ENCODE assay signal across 14 mouse cellular contexts in genomic region chr5:149255522-149255921, GRCm38 (mm10).
"Had no signal": no experiment of that assay in that cellular context is flagged by ENCODE, and none has a peak within 500 bp of the region (broad histone marks: within the 10 kb centered on the region; RNA-seq: fewer than 3 reads in every experiment).

No protein-coding gene starts in this region.

- ATAC-seq: hindbrain, postnatal 0 days had no signal

- H3K36me3 ChIP-seq: limb, embryonic 12.5 days; midbrain, embryonic 12.5 days; neural tube, embryonic 15.5 days; stomach, embryonic 15.5 days had no signal

- H3K4me2 ChIP-seq: limb, embryonic 12.5 days; midbrain, embryonic 12.5 days; neural tube, embryonic 15.5 days; stomach, embryonic 15.5 days had no signal

- H3K27me3 ChIP-seq: limb, embryonic 12.5 days; midbrain, embryonic 12.5 days; neural tube, embryonic 15.5 days; stomach, embryonic 15.5 days had no signal

- H3K9me3 ChIP-seq: midbrain, embryonic 12.5 days; neural tube, embryonic 15.5 days; stomach, embryonic 15.5 days had no signal

- H3K27ac ChIP-seq: hindbrain, postnatal 0 days; limb, embryonic 12.5 days; liver, embryonic 14.5 days; midbrain, embryonic 12.5 days; neural tube, embryonic 15.5 days; stomach, embryonic 15.5 days had no signal

- H3K4me3 ChIP-seq: limb, embryonic 12.5 days; midbrain, embryonic 12.5 days; neural tube, embryonic 15.5 days; stomach, embryonic 15.5 days had no signal

- H3K9ac ChIP-seq: limb, embryonic 12.5 days; liver, embryonic 14.5 days; midbrain, embryonic 12.5 days; neural tube, embryonic 15.5 days; stomach, embryonic 15.5 days had no signal

- DNase-seq: kidney, adult 2 months; kidney, postnatal 25 days; layer of hippocampus, adult 9-11 months; layer of hippocampus, postnatal 36 days; lung, adult 18-20 months; lung, postnatal 36 days; right cerebral cortex, postnatal 4 days; thymus, postnatal 25 days had no signal
